Mouse (Mus musculus): ENCODE measurements around the gene Slc1a2.

Gene Slc1a2

DNA sequence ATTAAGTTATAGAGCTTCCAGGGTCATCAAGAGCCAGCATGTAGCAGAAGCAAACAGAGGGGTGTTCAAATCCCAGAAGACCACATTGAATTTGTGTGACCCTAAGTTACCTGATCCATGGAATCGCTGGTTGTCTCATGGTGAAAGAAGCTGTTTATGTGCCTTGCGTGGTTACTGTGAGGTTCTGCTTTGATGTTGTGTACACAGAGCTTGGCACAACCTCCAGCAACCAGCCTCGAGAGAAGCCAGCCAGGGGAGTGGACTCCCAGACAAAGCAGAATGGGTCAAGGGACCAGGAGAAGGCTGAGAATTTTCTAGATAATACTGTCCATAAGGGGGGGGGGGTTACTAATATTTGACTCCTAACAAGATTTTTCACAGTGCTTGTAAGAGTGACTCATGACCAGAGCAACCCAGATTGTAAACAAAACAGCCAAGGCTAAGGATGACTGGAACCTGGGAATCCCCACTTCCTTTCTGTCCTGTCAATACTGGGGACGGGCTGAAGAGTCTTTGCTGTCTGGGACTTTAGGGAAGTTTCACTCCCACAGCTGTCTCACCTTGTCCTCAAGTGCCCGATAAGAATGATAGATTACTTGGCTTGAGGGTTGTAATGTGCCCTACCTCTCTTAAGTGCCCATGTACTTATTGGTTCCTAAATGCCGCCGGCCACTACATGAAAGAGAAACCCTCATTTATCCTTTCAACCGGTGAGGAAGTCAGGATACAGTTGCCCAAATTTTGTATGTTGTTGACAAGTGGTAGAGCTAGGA lies 106.3 kb downstream of the Slc1a2 start:
- DNase-seq (ENCODE audit: low spot score) = no peak

- no peak for DNase-seq (ENCODE audit: low spot score)
Observed at GRCm38 (mm10) chr2:102768267-102768666, 109.8 kb downstream of the Slc1a2 start.

DNA sequence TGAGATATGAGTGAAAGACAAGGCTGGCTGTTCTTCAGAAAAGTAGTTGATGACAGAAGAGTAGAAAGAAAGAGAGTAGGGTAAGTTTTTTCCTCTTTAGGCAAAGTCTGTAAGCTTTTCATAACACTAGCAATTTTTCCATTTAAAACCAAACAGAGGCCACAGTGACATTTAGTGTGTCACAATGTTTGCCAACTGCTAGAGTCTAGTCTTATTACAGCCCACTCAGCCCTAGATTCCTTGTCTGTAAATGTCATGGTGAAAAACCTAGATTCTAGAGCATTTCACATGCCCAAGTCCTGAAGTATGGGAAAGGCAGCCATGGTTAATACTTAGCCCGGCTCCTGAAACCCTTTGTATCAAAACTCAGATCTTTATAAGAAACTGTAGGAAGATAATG lies 112.8 kb downstream of the Slc1a2 start:
- DNase-seq (ENCODE audit: low spot score) = no peak

- DNase-seq (ENCODE audit: low spot score) = no peak
Observed at GRCm38 (mm10) chr2:102772276-102772675, 113.8 kb downstream of the Slc1a2 start.

DNA sequence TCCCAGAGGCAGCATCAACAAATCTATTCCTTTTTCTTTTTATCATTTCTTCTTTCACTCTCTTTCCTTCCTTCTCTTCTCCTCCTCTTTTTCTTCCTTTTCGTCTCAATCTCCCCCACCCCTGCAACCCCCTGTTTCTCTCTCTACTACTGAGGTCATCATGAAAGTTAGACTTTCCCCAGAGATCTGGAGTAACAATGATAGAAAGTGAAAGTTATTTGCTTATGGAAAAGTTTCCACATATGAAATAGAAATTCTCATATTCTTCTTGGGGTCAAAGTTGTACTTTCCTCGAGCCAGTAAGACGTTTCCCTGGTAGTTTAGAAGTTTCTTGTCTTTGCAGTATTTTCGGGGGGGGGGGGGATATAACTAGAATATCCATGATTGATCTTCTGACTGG lies 116.2 kb downstream of the Slc1a2 start:
- DNase-seq (ENCODE audit: low spot score) = no peak

GRCm38 (mm10) chr2:102775561-102775960 lies 117.1 kb downstream of the Slc1a2 start:
- DNase-seq (ENCODE audit: low spot score) = no peak

GRCm38 (mm10) chr2:102778208-102778607 lies 119.7 kb downstream of the Slc1a2 start:
- no peak for DNase-seq (ENCODE audit: low spot score)

DNA sequence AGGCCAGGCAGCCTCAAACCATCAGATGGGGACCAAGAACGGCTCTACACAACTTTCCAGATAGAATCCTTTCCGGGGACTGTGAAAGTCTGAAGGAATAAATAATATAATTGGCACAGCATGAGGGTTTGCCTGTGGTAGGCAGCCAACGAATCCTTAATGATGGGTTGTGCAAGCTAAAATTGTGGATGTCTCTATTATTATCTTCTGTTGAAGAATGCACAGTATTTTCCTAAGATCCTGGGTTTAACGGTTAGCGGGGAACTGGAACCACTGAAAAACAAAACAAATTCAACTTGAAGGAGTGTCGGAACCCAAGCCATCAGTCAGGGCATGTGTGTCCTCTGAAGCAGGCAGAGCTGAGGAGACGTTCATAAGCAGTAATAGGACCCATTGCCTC lies 124.3 kb downstream of the Slc1a2 start:
- DNase-seq (ENCODE audit: low spot score) = no peak

DNA sequence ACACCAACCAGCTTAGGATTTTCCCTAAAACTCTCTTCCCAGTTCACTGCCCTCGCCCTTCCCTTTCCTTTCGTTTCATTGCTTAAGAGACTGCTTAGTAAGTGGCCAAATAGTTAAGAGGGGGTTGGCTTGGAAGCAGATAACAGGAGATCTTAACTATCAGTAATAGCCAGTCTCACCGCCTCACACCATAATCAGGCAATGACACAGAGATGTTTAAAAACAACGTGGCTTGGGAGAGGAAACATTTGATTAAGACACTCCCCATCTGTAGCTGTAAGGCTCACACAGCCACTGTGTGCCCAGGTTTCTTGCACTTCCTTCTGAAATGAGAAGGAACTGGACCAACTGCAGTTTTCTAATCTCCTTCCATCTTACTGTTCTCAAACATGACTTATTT lies 127.2 kb downstream of the Slc1a2 start:
- DNase-seq (ENCODE audit: low spot score) = no peak

DNA sequence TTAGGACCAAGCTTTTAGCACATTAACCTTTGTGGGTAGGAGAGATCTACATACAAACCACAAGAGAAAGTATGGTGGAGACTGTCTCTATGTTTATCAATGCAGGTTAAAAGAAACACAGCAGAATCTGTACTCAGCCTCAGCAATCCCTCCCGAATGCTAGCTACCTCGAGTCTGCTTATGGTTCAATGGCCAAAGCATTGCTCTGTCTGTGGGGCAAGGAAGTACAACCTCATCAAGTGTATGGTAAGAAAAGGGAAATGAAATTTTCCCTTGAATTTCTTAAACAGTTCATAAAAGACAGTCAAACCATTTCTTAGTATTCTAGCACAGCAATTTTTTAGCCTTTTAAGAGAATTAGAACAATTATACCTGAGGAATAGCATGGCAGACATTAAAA lies 133.2 kb downstream of the Slc1a2 start:
- no peak for DNase-seq (ENCODE audit: low spot score)

GRCm38 (mm10) chr2:102792804-102793203 lies 134.3 kb downstream of the Slc1a2 start:
- no peak for DNase-seq (ENCODE audit: low spot score)

DNA sequence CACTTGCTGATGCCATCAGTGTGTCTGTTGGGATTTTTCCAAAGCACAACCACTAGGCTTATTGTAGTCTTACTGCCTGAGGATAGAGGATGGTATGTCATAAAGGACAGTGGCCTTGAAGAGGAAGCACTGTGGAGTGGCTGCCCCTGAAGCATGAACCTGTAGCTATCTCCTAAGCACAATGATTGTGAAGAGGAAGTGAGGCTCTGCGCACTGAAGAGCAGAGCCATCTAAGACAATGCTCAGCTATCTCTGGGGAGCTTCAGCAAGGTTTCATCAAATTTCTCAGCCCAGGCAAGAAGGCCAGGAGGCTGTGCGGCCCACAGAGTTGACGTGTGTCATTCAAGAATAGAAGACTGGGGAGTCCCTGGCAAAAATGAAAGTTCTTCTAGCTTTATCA lies 136.6 kb downstream of the Slc1a2 start:
- no peak for DNase-seq (ENCODE audit: low spot score)

DNA sequence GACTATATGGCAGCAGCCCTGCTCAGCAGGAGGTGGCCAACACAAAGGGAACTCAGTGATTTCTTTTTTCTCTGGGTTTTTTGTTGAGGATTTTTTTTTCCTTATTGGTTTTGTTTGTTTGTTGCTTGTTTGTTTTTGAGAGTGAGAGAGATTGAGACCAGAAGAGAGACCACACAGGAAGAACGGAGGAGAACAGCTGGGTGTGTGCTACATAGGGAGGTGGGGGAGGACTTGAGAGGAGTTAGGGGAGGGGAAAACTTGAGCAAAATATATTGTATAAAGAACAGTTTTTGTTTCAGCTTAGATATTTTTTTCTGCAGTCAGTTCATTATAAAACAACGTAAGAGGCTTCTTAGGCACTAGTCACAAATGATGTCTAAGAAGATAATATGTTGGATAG lies 139.7 kb downstream of the Slc1a2 start:
- no peak for DNase-seq (ENCODE audit: low spot score)

DNA sequence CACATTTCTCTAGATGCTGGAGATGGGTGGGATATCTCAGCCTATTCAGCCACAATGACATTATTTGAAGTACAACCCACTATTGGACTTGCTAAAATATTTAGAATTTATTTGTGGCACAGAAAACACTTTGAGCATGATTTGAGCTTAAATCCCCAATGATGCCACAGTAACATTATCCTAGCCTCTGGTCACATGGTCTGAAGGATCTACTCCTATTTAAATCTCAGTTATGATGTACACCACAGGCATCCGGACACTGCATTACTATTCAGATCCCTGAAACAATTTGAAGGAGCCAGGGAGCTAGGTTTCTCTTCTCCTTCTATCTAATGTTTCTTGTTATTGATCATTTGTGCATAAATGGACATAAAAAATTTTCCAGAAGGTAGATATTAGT lies 143.4 kb downstream of the Slc1a2 start:
- no peak for DNase-seq (ENCODE audit: low spot score)

- peak; percentile 80 for DNase-seq (ENCODE audit: low spot score)
Observed at GRCm38 (mm10) chr2:102804109-102804508, 145.7 kb downstream of the Slc1a2 start.

DNA sequence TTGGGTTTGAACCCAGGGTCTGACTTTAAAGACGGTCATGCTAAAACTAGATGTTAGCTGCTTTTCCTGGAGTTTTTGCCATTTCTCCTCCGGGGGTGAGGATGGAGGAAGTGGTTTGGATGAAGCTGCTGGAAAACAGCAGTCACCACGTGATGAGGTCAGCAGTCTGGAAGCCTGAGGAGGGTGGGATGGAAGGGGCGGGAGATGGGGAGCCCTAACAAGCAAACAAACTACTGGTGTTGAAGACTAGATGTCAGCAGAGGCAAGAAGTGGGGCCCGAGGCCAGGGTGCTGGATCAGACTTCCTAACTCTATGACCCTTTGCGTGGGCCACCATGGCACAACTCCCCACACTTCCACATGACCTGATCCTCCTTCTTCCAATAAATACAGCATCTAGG lies 146.8 kb downstream of the Slc1a2 start:
- DNase-seq (ENCODE audit: low spot score) = no peak

DNA sequence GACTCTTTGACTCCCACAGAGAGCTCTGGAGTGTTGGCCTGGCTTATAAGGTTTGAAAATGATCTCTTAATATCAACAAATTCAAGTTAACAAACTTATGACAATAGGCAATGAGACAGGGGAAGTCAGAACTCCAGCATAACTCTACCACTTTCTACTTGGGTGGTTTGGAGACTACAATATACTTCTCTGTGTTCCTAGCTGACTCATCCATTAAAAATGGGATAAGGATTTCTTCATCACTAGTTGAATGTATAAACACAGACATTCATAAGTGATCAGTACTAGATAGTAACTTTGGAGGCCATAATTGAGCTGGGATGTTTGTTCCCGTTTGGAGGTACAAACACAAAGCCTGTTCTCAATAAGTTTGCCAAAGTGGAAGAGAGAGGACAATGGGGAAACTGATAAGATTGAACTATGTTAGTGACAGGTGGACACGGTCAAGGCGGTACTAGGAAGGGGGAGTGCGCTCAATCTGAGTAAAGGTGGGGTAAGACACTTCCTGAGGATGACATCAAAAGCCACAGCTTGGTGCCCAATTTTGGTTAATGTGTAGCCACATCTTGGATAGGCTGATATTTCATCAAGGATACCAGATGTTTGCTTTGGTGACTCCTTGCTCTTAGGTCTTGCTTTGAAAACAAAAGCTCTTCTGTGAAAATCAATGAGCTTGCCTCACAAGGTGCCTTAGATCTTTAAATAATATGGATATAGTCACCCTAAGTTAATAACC lies 147.5 kb downstream of the Slc1a2 start:
- DNase-seq (ENCODE audit: low spot score) = no peak

- peak; percentile 16 for DNase-seq (ENCODE audit: low spot score)
Observed at GRCm38 (mm10) chr2:102807633-102808032, 149.2 kb downstream of the Slc1a2 start.

DNA sequence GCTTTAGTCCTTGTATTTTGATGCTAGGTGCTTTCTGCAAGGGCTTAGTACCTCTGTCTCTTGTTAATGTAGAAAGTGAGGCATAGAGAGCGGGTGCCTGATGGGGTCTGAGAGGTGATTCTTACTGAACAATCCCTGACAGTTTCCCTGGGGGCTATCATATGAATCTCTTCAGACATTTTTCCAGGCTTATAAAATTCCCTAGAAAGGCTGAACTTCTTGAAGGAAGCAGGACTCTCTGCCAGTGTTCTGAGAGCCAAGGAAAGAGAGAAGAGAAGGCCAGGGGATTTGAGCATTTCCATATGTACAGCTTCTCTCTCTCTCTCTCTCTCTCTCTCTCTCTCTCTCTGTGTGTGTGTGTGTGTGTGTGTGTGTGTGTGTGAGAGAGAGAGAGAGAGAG lies 151.0 kb downstream of the Slc1a2 start:
- DNase-seq (ENCODE audit: low spot score) = no peak

- DNase-seq (ENCODE audit: low spot score) = no peak
Observed at GRCm38 (mm10) chr2:102812756-102813155, 154.3 kb downstream of the Slc1a2 start.

DNA sequence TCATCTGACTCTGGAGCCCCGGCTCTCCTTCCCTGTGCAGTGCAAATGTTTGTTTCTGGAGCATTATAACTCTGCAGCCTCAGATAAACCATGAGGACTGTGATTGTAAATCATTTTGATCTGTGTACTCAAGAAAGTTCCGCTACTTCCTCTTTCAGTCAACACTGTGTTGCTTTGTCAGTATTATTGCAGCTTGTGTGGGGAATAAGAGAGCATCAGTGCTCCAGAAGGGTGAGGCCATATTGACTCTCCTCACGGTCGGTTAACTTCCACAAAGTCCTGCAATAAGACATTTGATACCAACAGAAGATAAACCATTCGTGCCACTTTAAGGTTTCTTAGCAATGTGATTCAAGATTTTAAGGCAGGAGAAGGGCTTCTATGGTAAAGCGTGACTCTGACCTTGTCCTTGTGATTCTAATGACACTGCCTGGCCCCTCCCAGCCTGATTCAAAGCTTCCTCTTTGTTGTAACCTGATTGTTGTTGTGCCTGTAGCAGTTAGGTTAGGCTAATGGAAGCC lies 156.9 kb downstream of the Slc1a2 start:
- DNase-seq (ENCODE audit: low spot score) = no peak

DNA sequence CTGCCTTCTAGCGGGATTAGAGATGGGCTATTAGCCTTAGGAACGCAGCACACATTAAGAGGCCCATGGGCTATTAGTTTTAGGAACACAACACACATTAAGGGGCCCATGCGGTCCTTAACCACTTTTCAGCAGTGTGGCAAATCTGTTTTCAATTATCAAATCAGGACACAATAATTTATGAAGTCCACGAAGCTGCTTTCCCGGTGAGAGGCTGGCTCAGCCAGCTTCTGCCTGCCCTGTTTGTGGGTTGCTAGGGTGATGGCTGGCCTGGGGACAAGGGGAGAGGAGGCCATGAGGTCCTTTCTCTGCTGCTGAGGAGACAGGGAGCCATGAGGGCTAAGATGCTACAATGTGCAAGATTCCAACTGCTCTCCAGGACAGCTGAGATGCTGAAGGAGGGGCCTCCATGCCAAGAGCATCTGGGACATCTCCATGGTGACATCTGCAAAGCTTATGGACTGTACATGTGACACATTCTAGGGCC lies 161.8 kb downstream of the Slc1a2 start:
- DNase-seq (ENCODE audit: low spot score) = no peak

GRCm38 (mm10) chr2:102820790-102821189 lies 162.3 kb downstream of the Slc1a2 start:
- no peak for DNase-seq (ENCODE audit: low spot score)

All from adipocyte (in vitro differentiated cells).